Mouse (Mus musculus): Measurements from ENCODE around the gene Ift81.

DNA sequence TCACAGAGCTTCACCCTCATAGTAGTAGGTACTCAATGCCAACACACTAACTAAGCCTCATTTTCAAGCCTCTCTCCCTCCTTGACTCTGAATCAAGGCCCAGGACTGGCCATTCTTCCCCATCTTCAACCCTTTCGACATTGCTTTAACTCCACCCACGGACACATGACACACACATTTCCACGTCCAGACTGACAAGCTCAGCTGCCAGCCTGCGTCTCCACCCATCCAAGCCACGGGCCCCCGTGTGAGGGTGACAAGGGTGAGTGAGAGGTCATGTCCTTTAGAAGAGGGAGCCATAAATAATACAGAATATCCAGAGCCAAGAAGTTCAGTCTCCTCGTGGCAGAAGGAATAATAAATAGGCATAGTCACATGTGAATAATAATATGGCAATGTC, 104.7 kb downstream of the Ift81 start:
- TF ChIP-seq CTCF (conservative IDR thresholded peaks at IDR 0.05; ENCODE audit: insufficient read depth, insufficient read length, low read depth, low read length) (no peak), POLR2A (IDR thresholded peaks at IDR 0.05; ENCODE audit: low read depth, low read length) (no peak)

Data from kidney, adult 2 months (tissue).